Mouse (Mus musculus): ENCODE results near the gene Cd99l2. TPM values are rescaled to one million over a fixed set of nuclear protein-coding genes. Genes with fewer than 3 reads are reported as not detected.
"Not testable (repeated sequence)": the region's sequence is repeated elsewhere in the genome, so short reads cannot be mapped to it uniquely, and the experiment has no call there.

Gene Cd99l2
- 10 to 100 TPM; 57.3 to 57.9 TPM for total RNA-seq (2021)

DNA sequence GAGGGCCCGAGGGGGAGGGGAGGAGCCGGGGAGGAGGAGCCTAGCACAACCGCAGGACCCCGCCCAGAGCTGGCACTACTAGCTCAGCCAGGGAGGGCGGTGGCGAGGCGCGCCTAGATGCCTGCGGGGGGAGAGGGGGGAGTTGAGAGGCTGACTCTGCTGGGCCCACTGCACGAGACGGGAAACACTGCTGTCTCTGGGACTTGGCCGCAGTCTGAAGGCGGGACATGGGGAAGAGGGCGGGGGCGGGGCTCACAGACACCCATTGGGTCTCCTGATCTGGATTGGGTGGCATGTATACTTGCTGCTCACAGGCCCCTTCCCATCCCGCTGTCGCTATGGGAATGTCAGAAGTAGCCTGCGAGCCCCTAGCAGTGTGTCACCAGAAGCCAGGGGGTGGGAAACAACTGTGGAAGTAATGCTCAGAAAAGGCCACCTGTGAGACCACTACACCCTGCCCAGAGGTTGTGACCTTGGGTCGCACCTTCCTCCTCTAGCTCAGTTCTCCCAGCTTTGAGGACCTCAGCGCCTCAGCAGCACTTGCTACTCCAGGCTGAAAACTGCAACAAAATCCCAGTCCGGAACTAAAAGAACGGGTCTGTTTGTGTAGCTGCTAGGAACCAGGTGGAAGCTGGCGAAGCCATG is at the start of gene Cd99l2:
TSS of gene Cd99l2 (minus strand) at position 216 of the 645 bp plus-strand sequence.
- DNase-seq (ENCODE audit: low spot score) = peak; percentile 77
- intact Hi-C loops (cut with DNase I) = loop anchor here (5.0 kb wide), 1 partner anchor 65 kb away; the partner anchor contains the start of gene Hmgb3

DNA sequence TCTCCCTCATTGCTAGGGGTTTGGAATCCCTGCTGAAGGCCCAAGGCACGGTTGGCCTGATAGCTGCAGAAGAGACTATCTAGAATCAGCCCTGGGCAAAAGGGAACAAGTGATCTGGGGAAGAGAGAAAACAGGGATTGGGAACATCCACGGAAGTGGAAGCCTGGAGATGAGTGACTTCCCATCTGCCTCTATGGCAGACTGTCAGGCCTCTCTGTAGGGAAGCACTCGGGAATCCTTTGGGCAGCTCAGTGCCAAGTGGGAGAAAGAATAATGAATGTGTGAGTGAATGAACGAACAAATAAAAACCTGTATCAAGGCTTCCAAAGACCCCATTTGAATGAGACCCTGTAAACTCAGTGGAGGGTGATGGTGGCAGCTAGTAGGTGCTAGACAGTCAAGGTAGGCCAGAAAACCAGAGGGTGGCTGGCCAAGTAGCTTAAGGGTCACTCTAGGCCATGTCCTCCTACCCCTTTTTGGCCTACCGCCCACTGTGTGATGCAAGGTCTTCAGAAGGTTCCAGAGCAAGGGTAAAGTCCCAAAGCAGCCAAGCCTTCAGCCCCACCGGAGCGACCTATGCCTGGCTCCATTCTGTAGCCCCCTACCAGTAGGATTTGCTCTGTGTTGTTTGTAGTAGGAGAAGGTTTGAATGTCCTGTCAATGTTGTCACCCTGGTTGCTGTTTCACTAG is 48.3 kb upstream of the Cd99l2 start:
- DNase-seq (ENCODE audit: low spot score) = no peak
- intact Hi-C loops (cut with DNase I) = no loop called here

DNA sequence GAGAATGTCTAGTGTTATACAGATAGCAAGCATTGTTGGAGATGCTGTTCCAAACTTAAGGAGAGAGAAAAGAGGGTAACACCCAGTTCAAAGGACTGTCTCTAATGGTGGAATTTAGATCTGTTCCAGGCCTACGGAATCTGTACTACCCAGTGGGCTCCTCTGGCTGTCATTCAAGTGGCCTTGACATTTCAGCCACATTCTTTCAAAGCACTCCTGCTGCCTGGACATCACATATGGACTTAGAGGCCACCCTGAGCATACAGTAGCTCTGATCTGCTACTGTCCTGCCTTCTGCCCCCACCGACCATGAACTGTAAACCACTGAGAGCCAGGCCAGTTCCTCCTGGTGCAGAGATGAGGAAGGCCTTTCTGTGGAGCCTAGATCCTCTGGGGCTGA is 45.1 kb upstream of the Cd99l2 start:
- intact Hi-C loops (cut with DNase I) = no loop called here
- no peak for DNase-seq (ENCODE audit: low spot score)

DNA sequence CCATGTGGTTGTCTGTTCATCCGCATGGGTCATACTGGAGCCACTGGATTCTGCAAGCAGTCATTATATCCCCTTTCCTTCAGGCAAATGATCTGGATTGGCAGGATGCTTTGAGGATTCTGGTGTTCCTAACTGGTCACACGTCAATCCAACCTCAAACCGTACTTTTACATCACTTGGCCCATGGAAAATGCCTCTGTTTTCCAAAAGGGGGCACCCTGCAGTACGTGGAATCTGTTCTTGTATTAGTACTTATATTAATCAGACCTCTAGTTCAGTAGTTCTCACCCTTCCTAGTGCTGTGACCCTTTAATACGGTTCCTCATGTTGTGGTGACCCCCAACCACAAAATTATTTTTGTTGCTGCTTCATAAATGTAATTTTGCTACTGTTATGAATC is 41.5 kb upstream of the Cd99l2 start:
- intact Hi-C loops (cut with DNase I) = no loop called here
- DNase-seq (ENCODE audit: low spot score) = no peak

DNA sequence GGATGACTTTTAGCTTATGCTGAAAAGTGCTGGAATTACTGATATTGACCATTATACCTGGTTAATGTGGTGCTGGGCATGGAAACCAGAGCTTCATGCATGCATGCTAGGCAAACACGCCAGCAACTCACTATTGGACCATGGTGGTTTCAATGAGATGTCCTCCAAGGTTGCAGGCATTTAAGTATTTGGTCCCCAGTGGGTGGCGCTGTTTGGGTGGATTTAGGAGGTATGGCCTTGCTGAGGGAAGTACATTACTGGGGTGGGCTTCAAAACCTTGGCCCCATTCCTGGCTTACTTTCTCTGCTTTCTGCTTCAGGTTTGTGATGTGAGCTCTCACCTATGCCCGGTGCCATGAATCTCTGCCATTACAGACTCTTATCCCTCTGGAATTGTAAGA is 40.0 kb upstream of the Cd99l2 start:
- DNase-seq (ENCODE audit: low spot score) = no peak
- intact Hi-C loops (cut with DNase I) = no loop called here

DNA sequence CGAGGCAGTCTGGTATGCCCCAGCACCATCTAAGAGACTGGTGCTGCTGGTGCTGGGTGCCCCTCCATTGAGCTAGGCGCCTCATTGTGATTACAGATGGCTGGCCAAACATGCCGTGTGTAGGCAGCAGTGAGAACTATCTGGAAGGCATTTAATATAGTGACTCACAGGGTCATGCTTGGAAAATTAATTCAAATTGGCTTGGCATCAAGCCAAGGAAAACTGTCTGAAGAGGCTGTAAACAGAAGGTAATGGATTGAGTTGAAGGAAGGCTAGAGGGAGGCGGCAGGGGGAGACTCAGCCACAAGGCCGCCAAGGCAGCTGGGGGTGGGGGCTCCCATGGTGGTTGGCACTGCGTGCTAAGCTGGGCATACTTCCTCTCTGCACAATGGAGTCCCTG is 36.0 kb upstream of the Cd99l2 start:
- intact Hi-C loops (cut with DNase I) = no loop called here
- no peak for DNase-seq (ENCODE audit: low spot score)

DNA sequence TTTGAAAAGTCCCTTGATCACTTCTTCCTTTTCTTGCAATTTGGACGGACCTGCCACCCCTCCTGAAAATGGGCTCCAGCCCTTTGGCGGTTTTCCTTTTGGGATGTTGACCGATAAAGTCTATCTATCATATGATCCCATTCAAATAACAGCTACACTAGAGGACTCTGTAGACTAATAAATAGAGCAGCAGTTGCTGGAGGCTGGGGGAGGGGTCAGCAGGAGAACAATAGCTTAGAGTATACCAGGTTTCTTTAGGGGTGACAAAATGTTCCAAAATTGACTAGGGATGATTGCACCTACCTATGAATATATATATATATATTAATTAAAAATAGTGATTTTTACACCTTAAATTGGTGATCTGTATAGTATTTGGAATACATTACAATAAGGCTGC is 35.5 kb upstream of the Cd99l2 start:
- intact Hi-C loops (cut with DNase I) = no loop called here
- DNase-seq (ENCODE audit: low spot score) = no peak

GRCm38 (mm10) chrX:71527461-71527860 is 34.8 kb upstream of the Cd99l2 start:
- intact Hi-C loops (cut with DNase I) = no loop called here
- DNase-seq (ENCODE audit: low spot score) = no peak

- intact Hi-C loops (cut with DNase I) = no loop called here
- DNase-seq (ENCODE audit: low spot score) = no peak
Observed at GRCm38 (mm10) chrX:71525593-71526299, 33.1 kb upstream of the Cd99l2 start.

GRCm38 (mm10) chrX:71524310-71524709 is 31.7 kb upstream of the Cd99l2 start:
- DNase-seq (ENCODE audit: low spot score) = no peak
- intact Hi-C loops (cut with DNase I) = no loop called here

GRCm38 (mm10) chrX:71522889-71523288 is 30.2 kb upstream of the Cd99l2 start:
- intact Hi-C loops (cut with DNase I) = no loop called here
- DNase-seq (ENCODE audit: low spot score) = no peak

DNA sequence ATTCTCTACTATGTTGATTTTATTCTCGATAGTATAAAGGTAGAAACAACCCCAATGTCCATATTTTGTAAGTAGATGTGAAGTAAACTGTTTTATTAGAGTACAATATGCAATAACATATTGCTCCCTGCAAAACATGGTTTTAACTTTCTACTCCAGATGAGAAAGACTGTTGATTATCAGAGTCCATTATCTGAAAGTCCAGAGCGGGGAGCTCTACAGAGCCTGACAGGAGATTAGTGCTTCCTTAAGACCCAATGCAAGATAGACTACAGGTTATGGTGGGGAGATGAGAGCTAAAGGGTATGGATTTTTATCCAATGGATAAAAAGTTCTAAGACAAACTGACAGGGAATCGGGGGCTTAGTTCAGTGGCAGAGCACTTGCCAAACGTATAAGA is 26.6 kb upstream of the Cd99l2 start:
- no peak for DNase-seq (ENCODE audit: low spot score)
- intact Hi-C loops (cut with DNase I) = no loop called here

DNA sequence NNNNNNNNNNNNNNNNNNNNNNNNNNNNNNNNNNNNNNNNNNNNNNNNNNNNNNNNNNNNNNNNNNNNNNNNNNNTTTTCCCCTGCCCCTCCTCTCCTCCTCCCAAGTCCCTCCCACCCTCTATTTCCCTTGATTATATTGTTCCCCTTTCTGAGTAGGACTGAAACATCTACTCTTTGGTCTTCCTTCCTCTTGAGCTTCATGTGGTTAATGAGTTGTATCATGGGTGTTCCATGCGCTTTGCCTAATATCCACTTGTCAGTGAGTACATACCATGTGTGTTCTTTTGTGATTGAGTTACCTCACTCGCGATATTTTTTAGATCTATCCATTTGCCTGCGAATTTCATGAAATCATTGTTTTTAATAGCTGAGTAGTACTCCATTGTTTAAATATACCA is 13.9 kb upstream of the Cd99l2 start:
- intact Hi-C loops (cut with DNase I); DNase-seq (ENCODE audit: low spot score): not testable (repeated sequence)

- intact Hi-C loops (cut with DNase I) = loop anchor here (5.0 kb wide), 1 partner anchor 64 kb away; the partner anchor contains the start of gene Hmgb3
- no peak for DNase-seq (ENCODE audit: low spot score)
Observed at GRCm38 (mm10) chrX:71493279-71493656, 619 bp upstream of the Cd99l2 start.

- no peak for DNase-seq (ENCODE audit: low spot score)
Observed at GRCm38 (mm10) chrX:71491931-71492633, 567 bp downstream of the Cd99l2 start.

GRCm38 (mm10) chrX:71489353-71489752 is 3.3 kb downstream of the Cd99l2 start:
- intact Hi-C loops (cut with DNase I) = no loop called here
- no peak for DNase-seq (ENCODE audit: low spot score)

More at GRCm38 (mm10) chrX:71491931-71492633, 567 bp downstream of the Cd99l2 start:
- intact Hi-C loops (cut with DNase I) = loop anchor here (5.0 kb wide), 1 partner anchor 65 kb away; the partner anchor contains the start of gene Hmgb3

GRCm38 (mm10) chrX:71482244-71482643 is 10.4 kb downstream of the Cd99l2 start:
- intact Hi-C loops (cut with DNase I) = no loop called here
- DNase-seq (ENCODE audit: low spot score) = no peak

GRCm38 (mm10) chrX:71475992-71476391 is 16.7 kb downstream of the Cd99l2 start:
- intact Hi-C loops (cut with DNase I) = no loop called here
- DNase-seq (ENCODE audit: low spot score) = no peak

DNA sequence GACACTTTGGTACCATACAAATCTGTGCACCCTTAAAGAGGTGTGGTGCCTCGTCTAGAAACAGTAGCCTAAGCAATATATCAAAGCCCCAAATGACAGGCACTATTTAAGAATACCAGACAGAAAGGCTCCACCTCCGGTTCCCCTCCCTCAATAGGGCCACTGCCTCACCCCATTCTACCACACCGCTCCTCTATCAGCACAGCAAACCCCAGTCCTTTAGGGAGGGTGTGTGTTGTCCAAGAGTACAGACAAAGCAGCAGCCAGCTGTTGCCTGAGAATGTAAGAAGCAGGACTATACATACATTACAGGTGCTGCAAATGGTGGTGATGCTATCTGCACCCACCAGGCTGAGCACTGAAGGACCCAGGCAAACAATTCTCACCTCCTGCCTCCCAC is 17.2 kb downstream of the Cd99l2 start:
- intact Hi-C loops (cut with DNase I) = no loop called here
- no peak for DNase-seq (ENCODE audit: low spot score)

GRCm38 (mm10) chrX:71475084-71475483 is 17.6 kb downstream of the Cd99l2 start:
- intact Hi-C loops (cut with DNase I) = no loop called here
- DNase-seq (ENCODE audit: low spot score) = no peak

Measured in heart, postnatal 25 days (tissue).